Comparison of ENCODE assay signal across 8 mouse cellular contexts in genomic region chr9:14752001-14752522, GRCm38 (mm10). TPM values are rescaled to one million over a fixed set of nuclear protein-coding genes. Genes with fewer than 3 reads are reported as not detected.
DNase-seq lines count a peak whose midpoint lies in the region; ATAC-seq lines count a peak whose summit lies in the region.

Gene Fut4 (minus strand): TSS chr9:14752393.

- no peak for ATAC-seq in CD4-positive, CD25-positive, alpha-beta regulatory T cell, adult 4 months
- ATAC-seq in embryonic facial prominence, embryonic 12.5 days (ENCODE audit: insufficient number of reproducible peaks, insufficient read depth, low FRiP score, low TSS enrichment) = peak; percentile 77
- ATAC-seq in heart, embryonic 12.5 days (ENCODE audit: insufficient number of reproducible peaks, low FRiP score) = peak; percentile 74
- ATAC-seq in kidney, embryonic 15.5 days (replicated peaks; ENCODE audit: low FRiP score) = peak; percentile 88
- ATAC-seq in inflammation-experienced regulatory T-cells, adult 6 months = no peak

- H3K9me3 ChIP-seq in embryonic facial prominence, embryonic 12.5 days = no peaks in the 10 kb centered on the region
- H3K9me3 ChIP-seq in heart, embryonic 12.5 days (replicated peaks) = no peaks in the 10 kb centered on the region
- H3K9me3 ChIP-seq in kidney, embryonic 15.5 days (replicated peaks) = no peaks in the 10 kb centered on the region

- peaks cover 5% of the 10 kb centered on the region; the same call in 1 of the 2 replicates for H3K4me1 ChIP-seq in embryonic facial prominence, embryonic 12.5 days
- H3K4me1 ChIP-seq in heart, embryonic 12.5 days (replicated peaks) = peaks cover 13% of the 10 kb centered on the region
- peaks cover 15% of the 10 kb centered on the region for H3K4me1 ChIP-seq in kidney, embryonic 15.5 days

- peaks cover 9% of the 10 kb centered on the region for H3K27me3 ChIP-seq in embryonic facial prominence, embryonic 12.5 days
- H3K27me3 ChIP-seq in heart, embryonic 12.5 days (replicated peaks) = peaks cover 11% of the 10 kb centered on the region
- H3K27me3 ChIP-seq in kidney, embryonic 15.5 days = 0 out of 2 replicates have a peak, but pooled peaks cover 6% of the 10 kb centered on the region

- peak; percentile 28 for DNase-seq in CD4-positive, CD25-positive, alpha-beta regulatory T cell, adult 2 months (ENCODE audit: low read depth, low spot score)
- DNase-seq in lung, postnatal 25 days (ENCODE audit: low spot score) = peak; percentile 75
- DNase-seq in retina, embryonic 14.5 days (ENCODE audit: low spot score) = peak; percentile 63

- WGBS in embryonic facial prominence, embryonic 12.5 days = under 1% methylated on average over 27 of the region's 28 CpGs
- under 1% methylated on average over 28 of the region's 28 CpGs for WGBS in heart, embryonic 12.5 days
- under 1% methylated on average over 28 of the region's 28 CpGs for WGBS in kidney, embryonic 15.5 days

- no peaks in the 10 kb centered on the region for H3K36me3 ChIP-seq in embryonic facial prominence, embryonic 12.5 days
- H3K36me3 ChIP-seq in heart, embryonic 12.5 days = no peaks in the 10 kb centered on the region
- no peaks in the 10 kb centered on the region for H3K36me3 ChIP-seq in kidney, embryonic 15.5 days

- peak within 1 kb of the TSS; percentile 47 for H3K9ac ChIP-seq in embryonic facial prominence, embryonic 12.5 days
- H3K9ac ChIP-seq in heart, embryonic 12.5 days = peak within 1 kb of the TSS; percentile 70
- peak within 1 kb of the TSS; percentile 61 for H3K9ac ChIP-seq in kidney, embryonic 15.5 days

- H3K4me3 ChIP-seq in embryonic facial prominence, embryonic 12.5 days = peak within 1 kb of the TSS; percentile 53
- peak within 1 kb of the TSS; percentile 64 for H3K4me3 ChIP-seq in heart, embryonic 12.5 days
- H3K4me3 ChIP-seq in kidney, embryonic 15.5 days (replicated peaks) = peak within 1 kb of the TSS; percentile 60

- no peak within 1 kb of the TSS for H3K27ac ChIP-seq in embryonic facial prominence, embryonic 12.5 days
- no peak within 1 kb of the TSS for H3K27ac ChIP-seq in heart, embryonic 12.5 days (ENCODE audit: poor library complexity, severe bottlenecking)
- 0 out of 2 replicates have a peak within 1 kb of the TSS, but pooled peaks have one; percentile 30 for H3K27ac ChIP-seq in kidney, embryonic 15.5 days

- H3K4me2 ChIP-seq in embryonic facial prominence, embryonic 12.5 days (replicated peaks) = peak within 1 kb of the TSS; percentile 81
- peak within 1 kb of the TSS; percentile 96 for H3K4me2 ChIP-seq in heart, embryonic 12.5 days
- H3K4me2 ChIP-seq in kidney, embryonic 15.5 days = peak within 1 kb of the TSS; percentile 98

RNA-seq across cellular contexts. Expression of gene Fut4, which starts in this region (rescaled TPM):
- polyA plus RNA-seq in CD4-positive, CD25-positive, alpha-beta regulatory T cell, adult 4 months (2017; shearing (Covaris generic)) = under 1 TPM in 1 of 2 experiments, not detected in 1; 0.19 TPM
- polyA plus RNA-seq in embryonic facial prominence, embryonic 12.5 days (2016; fragmentation: Nextera tagmentation; extraction: Ambion mirVana) = 3.7 and 4.6 TPM in 2 replicates
- polyA plus RNA-seq in heart, embryonic 12.5 days (2016; fragmentation: Nextera tagmentation; extraction: Ambion mirVana) = 1.7 and 2.0 TPM in 2 replicates
- 3.2 TPM in 2 replicates for polyA plus RNA-seq in kidney, embryonic 15.5 days (2015; fragmentation: Nextera tagmentation; extraction: Ambion mirVana)
- polyA plus RNA-seq in inflammation-experienced regulatory T-cells, adult 6 months (2017; shearing (Covaris generic)) = not detected

Comparison
In these comparisons a context has a peak if more than half of its experiments do, and no peak if none do; other contexts are left out.
1. ATAC-seq: peak in embryonic facial prominence, embryonic 12.5 days (single experiment), heart, embryonic 12.5 days (single experiment) and kidney, embryonic 15.5 days (single experiment); none in CD4-positive, CD25-positive, alpha-beta regulatory T cell, adult 4 months (single experiment) and inflammation-experienced regulatory T-cells, adult 6 months (single experiment).
2. Peak in every context shown above with its lines, with median percentiles within 50 percentile points of each other: DNase-seq, H3K4me2 ChIP-seq, H3K4me3 ChIP-seq and H3K9ac ChIP-seq.